Mouse (Mus musculus): ENCODE results near the gene Cdc42.

Gene Cdc42

DNA sequence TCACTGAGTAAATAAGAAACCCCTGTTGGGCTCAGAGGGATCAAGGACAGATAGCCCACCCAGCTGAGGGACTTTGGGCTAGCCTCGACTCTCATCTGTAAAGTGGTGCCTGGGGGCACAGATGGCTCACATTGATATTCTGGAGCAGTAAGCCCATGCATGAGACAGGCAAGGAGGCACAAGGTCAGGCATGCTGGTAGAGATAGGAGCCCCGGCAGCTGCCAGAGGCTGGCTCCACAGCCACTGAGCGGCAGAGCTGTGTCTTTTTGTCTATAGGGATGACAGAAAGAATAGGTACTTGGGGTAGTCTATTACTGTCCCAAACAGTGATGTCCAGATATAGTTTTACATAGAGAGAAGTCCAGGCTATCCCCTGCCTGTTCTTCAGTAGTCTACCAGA, 76.2 kb downstream of the Cdc42 start:
- no peak for DNase-seq

DNA sequence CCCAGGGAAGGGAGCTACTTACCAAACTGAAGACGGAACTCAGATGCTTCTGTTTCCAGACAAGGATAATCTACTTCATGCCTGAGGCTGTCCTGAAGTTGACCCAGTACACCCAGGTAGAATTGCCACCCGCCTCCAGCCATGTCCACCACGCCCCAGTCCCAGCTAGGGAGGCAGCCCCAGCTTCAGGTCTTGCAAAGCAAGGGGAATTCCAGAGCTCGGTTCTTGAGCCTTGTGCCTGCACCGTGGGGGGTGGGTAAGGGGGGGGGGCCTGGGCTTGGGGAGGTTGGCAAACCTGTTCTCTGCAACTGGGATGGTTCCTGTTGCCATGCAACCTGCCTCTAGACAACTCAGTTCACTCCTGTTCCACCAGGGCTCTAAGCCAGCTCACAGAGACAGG, 78.2 kb downstream of the Cdc42 start:
- DNase-seq, result no peak

GRCm38 (mm10) chr4:137278144-137279040, 79.1 kb downstream of the Cdc42 start:
- no peak for DNase-seq

GRCm38 (mm10) chr4:137277600-137278143, 79.8 kb downstream of the Cdc42 start:
- DNase-seq, result no peak

DNA sequence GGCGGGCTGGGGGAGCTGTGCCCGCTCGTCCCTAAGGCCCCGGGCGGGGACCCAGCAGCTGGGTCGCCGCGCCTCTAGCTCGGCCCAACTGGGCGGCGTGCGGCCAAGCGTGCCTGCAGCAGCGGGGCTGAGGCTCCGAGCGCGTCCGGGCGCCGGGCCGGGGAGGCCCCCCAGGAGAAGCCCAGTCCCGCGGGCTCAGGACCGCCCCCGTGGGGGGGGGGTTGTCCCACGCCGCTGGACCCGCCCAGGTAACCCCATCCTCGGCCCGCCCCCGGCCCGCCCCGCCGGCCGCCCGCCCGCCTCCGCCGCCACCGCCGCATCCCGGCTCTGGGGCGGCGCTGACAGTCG, 80.4 kb downstream of the Cdc42 start, which contains the start of gene Wnt4:
TSS of gene Wnt4 (plus strand) at position 324 of the 348 bp plus-strand sequence.
- no peak for DNase-seq

GRCm38 (mm10) chr4:137276443-137277165, 80.9 kb downstream of the Cdc42 start:
- DNase-seq, result no peak

DNA sequence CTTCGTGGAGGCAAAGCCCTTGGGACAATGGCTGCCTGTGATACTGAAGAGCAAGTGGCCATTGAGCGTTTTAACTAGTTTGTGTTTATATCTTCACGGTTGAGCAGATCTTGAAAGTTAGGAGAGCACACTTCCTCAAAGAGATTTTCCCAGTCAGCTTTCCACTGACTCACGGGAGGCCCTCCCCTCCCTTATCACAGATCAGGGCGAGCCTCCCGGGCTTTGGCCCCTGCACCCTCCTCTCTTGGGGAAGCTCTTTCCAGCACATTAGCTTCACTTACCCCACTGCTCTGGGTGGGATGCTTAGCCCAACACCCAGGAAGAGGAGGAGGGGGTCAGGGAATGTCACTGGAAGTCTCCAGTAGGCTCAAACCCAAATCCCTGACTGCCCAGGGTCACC, 83.2 kb downstream of the Cdc42 start:
- DNase-seq, result no peak

DNA sequence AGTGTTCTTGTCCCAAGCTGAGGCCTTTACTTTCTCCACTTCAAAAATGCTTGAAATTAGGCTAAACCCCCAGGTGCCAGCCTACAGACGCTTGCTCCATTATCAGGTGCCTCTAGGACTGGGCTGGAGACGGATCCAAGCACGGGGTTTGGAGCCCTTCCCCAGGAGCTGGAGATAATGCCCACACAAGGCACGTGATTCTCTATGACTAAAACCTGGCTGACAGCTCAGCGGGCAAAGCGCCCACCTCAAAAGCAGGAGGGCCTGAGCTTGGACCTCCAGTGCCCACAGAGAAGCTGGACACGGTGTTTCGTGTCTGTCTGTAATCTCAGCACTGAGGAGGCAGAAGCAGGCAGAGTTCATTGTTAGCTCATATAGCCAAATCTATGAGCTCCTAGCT, 85.7 kb downstream of the Cdc42 start:
- DNase-seq, result no peak

Measured in B cell, adult 2 months (primary cell).